Mouse (Mus musculus) layer of hippocampus, adult 9-11 months (tissue): ENCODE data around the gene 3110001I22Rik.

Experiments
- DNase-seq: peaks from one replicate; pipeline ENCODE4 v3.0.0; 2022

The 3110001I22Rik gene

DNA sequence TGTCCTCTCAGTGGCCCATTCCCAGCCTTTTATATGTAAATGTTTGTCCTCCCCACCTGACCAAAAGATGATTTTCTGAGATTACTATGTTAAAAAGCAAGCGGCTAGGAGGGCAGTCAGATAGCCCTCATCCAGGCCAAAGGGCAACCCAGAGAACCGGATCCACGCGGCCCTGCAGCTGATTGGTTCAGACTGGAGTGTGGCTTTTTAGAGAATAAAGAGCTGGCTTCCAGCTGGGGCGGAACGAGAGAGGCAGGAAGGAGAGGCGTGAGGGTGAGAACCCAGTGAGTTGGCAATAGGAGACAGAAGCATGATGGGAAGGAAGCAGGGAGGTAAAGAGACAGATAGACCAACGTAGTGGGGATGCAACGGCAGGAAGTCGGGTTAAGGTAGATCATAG, 51.2 kb downstream of the 3110001I22Rik start:
- DNase-seq, result no peak

- DNase-seq, result no peak
Measured at GRCm38 (mm10) chr16:13727811-13728335, 56.1 kb downstream of the 3110001I22Rik start.
